Mouse (Mus musculus): ENCODE measurements around the gene Adamts1.

Adamts1 gene

GRCm38 (mm10) chr16:85765697-85766096 is 37.2 kb downstream of the Adamts1 start:
- no peak for DNase-seq (ENCODE audit: low spot score in 2 of 2)

- no peak for DNase-seq (ENCODE audit: low spot score in 2 of 2)
These were observed 37.7 kb downstream of the Adamts1 start for GRCm38 (mm10) chr16:85765167-85765566.

GRCm38 (mm10) chr16:85762052-85762665 is 40.8 kb downstream of the Adamts1 start:
- no peak for DNase-seq (ENCODE audit: low spot score in 2 of 2)

DNA sequence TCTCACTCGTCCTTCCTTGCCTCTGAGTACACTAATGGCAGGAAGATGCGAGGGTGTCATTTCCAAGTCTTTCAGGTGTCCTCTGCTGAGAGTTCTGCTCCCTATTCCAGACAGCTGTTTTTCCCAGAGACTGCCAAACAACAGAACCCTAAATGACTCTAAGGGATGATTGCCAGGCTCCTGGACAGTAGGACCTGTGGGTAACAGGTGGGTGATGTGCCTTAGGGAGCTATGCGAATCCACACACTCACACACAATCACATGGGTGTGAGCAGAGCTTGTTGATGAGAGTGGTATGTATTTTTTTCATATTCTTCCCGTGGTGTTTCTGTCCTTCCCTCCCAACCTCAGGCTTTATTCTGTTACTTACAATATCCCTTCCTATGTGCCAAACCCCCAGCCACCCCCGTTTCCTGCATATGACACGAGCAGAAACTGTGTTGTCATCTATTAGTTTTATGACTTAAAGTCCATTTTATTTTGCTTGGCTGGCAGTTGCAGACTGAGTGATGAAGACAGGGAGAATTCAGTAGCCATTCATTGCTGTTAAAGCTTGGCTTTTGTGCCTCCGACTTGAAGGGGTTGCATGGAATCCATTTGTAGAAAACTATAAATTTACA is 41.8 kb downstream of the Adamts1 start:
- DNase-seq (ENCODE audit: low spot score in 2 of 2): no peak

GRCm38 (mm10) chr16:85756101-85756819 is 46.7 kb downstream of the Adamts1 start:
- no peak for DNase-seq (ENCODE audit: low spot score in 2 of 2)

GRCm38 (mm10) chr16:85749335-85749734 is 53.6 kb downstream of the Adamts1 start:
- no peak for DNase-seq (ENCODE audit: low spot score in 2 of 2)

GRCm38 (mm10) chr16:85747589-85748360 is 55.1 kb downstream of the Adamts1 start:
- DNase-seq (ENCODE audit: low spot score in 2 of 2): no peak

DNA sequence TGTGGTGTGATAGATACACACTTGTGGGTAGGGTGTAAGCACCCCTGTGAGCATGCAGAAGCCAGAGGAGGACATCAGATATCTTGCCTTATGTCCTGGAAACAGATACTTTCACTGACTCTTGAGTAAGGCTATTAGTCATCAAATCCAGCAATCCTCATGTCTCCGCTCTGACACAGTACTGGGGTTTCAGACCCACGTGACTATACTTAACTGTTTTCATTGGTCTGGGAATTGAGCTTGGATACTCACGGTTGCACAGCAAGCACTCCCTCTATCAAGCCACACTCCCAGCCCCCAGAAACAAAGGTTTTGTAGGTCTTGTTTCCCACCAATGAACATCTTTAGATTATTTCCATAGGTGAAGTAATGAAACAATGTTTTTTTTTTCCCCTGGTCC is 56.5 kb downstream of the Adamts1 start:
- no peak for DNase-seq (ENCODE audit: low spot score in 2 of 2)

Measured in spleen, postnatal 14 days (tissue).